ENCODE assay signal across 31 mouse cellular contexts in the genomic region with DNA sequence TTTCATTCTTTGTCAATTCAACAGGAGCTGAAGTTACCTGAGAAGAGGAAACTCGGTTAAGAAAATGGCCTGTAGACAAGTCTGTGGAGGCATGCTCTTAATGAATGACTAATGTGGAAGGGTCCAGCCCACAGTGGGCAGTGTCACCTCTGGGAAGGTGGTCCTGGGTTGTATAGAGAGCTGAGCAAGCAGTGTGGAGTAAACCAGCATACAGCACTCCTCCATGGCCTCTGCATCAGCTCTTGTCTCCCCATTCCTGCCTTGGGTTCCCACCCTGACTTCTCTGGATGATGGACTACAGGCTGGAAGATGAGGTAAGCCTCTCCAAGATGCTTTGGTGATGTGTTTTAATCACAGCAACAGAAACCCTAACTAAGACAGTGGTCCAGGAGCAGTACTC.
"Had no signal": no experiment of that assay in that cellular context is flagged by ENCODE, and none has a peak within 500 bp of the region (broad histone marks: within the 10 kb centered on the region; RNA-seq: fewer than 3 reads in every experiment).

No protein-coding gene starts in this region.

- ATAC-seq: liver, embryonic 12.5 days; liver, postnatal 0 days; lung, postnatal 0 days; midbrain, embryonic 13.5 days; midbrain, embryonic 15.5 days; midbrain, embryonic 16.5 days had no signal

- H3K4me2 ChIP-seq: limb, embryonic 12.5 days; limb, embryonic 13.5 days; limb, embryonic 15.5 days; liver, embryonic 11.5 days; liver, embryonic 12.5 days; liver, embryonic 13.5 days; liver, embryonic 15.5 days; lung, embryonic 14.5 days; lung, embryonic 15.5 days; midbrain, embryonic 11.5 days; midbrain, embryonic 12.5 days; midbrain, embryonic 13.5 days; midbrain, embryonic 15.5 days had no signal

- H3K9me3 ChIP-seq: limb, embryonic 10.5 days; limb, embryonic 12.5 days; limb, embryonic 13.5 days; limb, embryonic 15.5 days; liver, embryonic 12.5 days; liver, embryonic 13.5 days; liver, embryonic 15.5 days; lung, embryonic 15.5 days; midbrain, embryonic 10.5 days; midbrain, embryonic 12.5 days; midbrain, embryonic 13.5 days; midbrain, embryonic 15.5 days had no signal

- H3K4me1 ChIP-seq: liver, embryonic 12.5 days; liver, embryonic 13.5 days; liver, embryonic 15.5 days; megakaryocyte, embryonic 14.5 days; midbrain, embryonic 10.5 days; midbrain, embryonic 12.5 days; midbrain, embryonic 13.5 days; midbrain, embryonic 15.5 days had no signal

- H3K27me3 ChIP-seq: limb, embryonic 12.5 days; limb, embryonic 13.5 days; limb, embryonic 15.5 days; liver, embryonic 12.5 days; liver, embryonic 13.5 days; liver, embryonic 15.5 days; lung, embryonic 15.5 days; megakaryocyte, embryonic 14.5 days; midbrain, embryonic 12.5 days; midbrain, embryonic 13.5 days; midbrain, embryonic 15.5 days had no signal

- H3K9ac ChIP-seq: limb, embryonic 12.5 days; limb, embryonic 13.5 days; limb, embryonic 15.5 days; liver, embryonic 12.5 days; liver, embryonic 13.5 days; liver, embryonic 14.5 days; liver, embryonic 15.5 days; liver, postnatal 0 days; lung, embryonic 14.5 days; lung, embryonic 15.5 days; midbrain, embryonic 12.5 days; midbrain, embryonic 13.5 days; midbrain, embryonic 15.5 days had no signal

- DNase-seq: left cerebral cortex, postnatal 4 days; liver; liver, embryonic 13.5 days; liver, postnatal 0 days; lung, adult 18-20 months; lung, adult 2 months; lung, embryonic 14.5 days; lung, postnatal 10 days; lung, postnatal 14 days; lung, postnatal 36 days; lung, postnatal 4 days; midbrain, embryonic 14.5 days had no signal

- H3K36me3 ChIP-seq: limb, embryonic 10.5 days; limb, embryonic 12.5 days; limb, embryonic 13.5 days; limb, embryonic 15.5 days; liver, embryonic 12.5 days; liver, embryonic 13.5 days; liver, embryonic 15.5 days; lung, embryonic 15.5 days; midbrain, embryonic 10.5 days; midbrain, embryonic 12.5 days; midbrain, embryonic 13.5 days; midbrain, embryonic 15.5 days had no signal

- H3K27ac ChIP-seq: limb, embryonic 10.5 days; limb, embryonic 12.5 days; limb, embryonic 13.5 days; limb, embryonic 15.5 days; liver, embryonic 12.5 days; liver, embryonic 13.5 days; liver, embryonic 14.5 days; liver, embryonic 15.5 days; lung, embryonic 15.5 days; macrophage; midbrain, embryonic 10.5 days; midbrain, embryonic 12.5 days; midbrain, embryonic 13.5 days; midbrain, embryonic 15.5 days had no signal

- H3K4me3 ChIP-seq: limb, embryonic 10.5 days; limb, embryonic 12.5 days; limb, embryonic 13.5 days; limb, embryonic 15.5 days; liver, embryonic 12.5 days; liver, embryonic 13.5 days; liver, embryonic 15.5 days; lung, embryonic 15.5 days; megakaryocyte, embryonic 14.5 days; midbrain, embryonic 10.5 days; midbrain, embryonic 12.5 days; midbrain, embryonic 13.5 days; midbrain, embryonic 15.5 days; myocyte had no signal
